Mouse (Mus musculus): ENCODE measurements at regions not wholly inside any gene's neighbourhood (a gene's known extent, or its start where the extent isn't known, plus 50 kb on each side); places are given as distances from the start of the nearest gene placed in this dataset.

GRCm38 (mm10) chr4:73051511-73051910, 199.1 kb upstream of the Aldoart1 start:
- H3K27me3 ChIP-seq (ENCODE audit: control insufficient read depth, insufficient read depth, low read length), result no peaks in the 10 kb centered on the region
- H3K27ac ChIP-seq (replicated peaks; ENCODE audit: low read depth, low read length), result no peak overlapping the region
- no peaks in the 10 kb centered on the region for H3K36me3 ChIP-seq (ENCODE audit: control insufficient read depth, insufficient read depth, low read length)
- H3K4me3 ChIP-seq (replicated peaks; ENCODE audit: low read depth, low read length), result no peak overlapping the region
- no peaks in the 10 kb centered on the region for H3K4me1 ChIP-seq (ENCODE audit: control insufficient read depth, insufficient read depth, low read length)
- H3K9me3 ChIP-seq (ENCODE audit: control insufficient read depth, low read length), result no peaks in the 10 kb centered on the region
- H3K4me2 ChIP-seq (ENCODE audit: low read length), result no peak overlapping the region
- DNase-seq (no peak), ATAC-seq (ENCODE audit: low FRiP score, low TSS enrichment) (no peak)
- no peak overlapping the region for H3K9ac ChIP-seq (replicated peaks; ENCODE audit: low read length)
- 96% methylated on average over 1 of the region's 1 CpGs for WGBS

- DNase-seq (peak; percentile 8), ATAC-seq (ENCODE audit: low FRiP score, low TSS enrichment) (no peak)
- Histone ChIP-seq H3K4me2 (ENCODE audit: low read length) (no peak overlapping the region), H3K27me3 (ENCODE audit: control insufficient read depth, insufficient read depth, low read length) (no peaks in the 10 kb centered on the region), H3K9me3 (ENCODE audit: control insufficient read depth, low read length) (no peaks in the 10 kb centered on the region), H3K4me1 (ENCODE audit: control insufficient read depth, insufficient read depth, low read length) (no peaks in the 10 kb centered on the region), H3K9ac (replicated peaks; ENCODE audit: low read length) (no peak overlapping the region), H3K27ac (replicated peaks; ENCODE audit: low read depth, low read length) (no peak overlapping the region), H3K4me3 (replicated peaks; ENCODE audit: low read depth, low read length) (no peak overlapping the region), H3K36me3 (ENCODE audit: control insufficient read depth, insufficient read depth, low read length) (no peaks in the 10 kb centered on the region)
- 55% methylated on average over 2 of the region's 2 CpGs for WGBS
These were observed 195.4 kb upstream of the Aldoart1 start for GRCm38 (mm10) chr4:73047804-73048203.

DNA sequence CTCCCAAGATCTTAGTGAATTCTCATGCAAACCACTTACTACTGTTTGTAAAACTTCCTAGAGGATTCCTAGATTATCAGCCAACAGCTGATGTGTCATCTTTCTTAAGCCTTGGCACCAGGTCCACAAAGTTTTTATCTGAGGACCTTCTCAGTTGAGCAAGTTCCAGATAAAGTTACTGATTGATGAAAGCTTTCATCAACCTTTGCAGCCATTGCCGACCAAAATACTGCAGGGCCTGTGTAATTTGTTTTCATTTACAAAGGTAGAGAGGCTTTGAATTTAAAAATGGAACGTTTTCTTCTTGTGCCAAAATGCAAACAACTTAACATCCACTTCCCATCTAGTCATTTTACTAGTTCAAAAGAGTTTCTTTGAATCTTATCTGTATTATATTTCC, 191.9 kb upstream of the Aldoart1 start:
- no peak overlapping the region for H3K4me3 ChIP-seq (replicated peaks; ENCODE audit: low read depth, low read length)
- ATAC-seq (ENCODE audit: low FRiP score, low TSS enrichment) (no peak), DNase-seq (no peak)
- no peak overlapping the region for H3K9ac ChIP-seq (replicated peaks; ENCODE audit: low read length)
- H3K4me1 ChIP-seq (ENCODE audit: control insufficient read depth, insufficient read depth, low read length), result no peaks in the 10 kb centered on the region
- no peaks in the 10 kb centered on the region for H3K36me3 ChIP-seq (ENCODE audit: control insufficient read depth, insufficient read depth, low read length)
- H3K4me2 ChIP-seq (ENCODE audit: low read length), result no peak overlapping the region
- no peaks in the 10 kb centered on the region for H3K27me3 ChIP-seq (ENCODE audit: control insufficient read depth, insufficient read depth, low read length)
- H3K9me3 ChIP-seq (ENCODE audit: control insufficient read depth, low read length), result no peaks in the 10 kb centered on the region
- H3K27ac ChIP-seq (replicated peaks; ENCODE audit: low read depth, low read length), result no peak overlapping the region
- WGBS, result 57% methylated on average over 2 of the region's 2 CpGs

- Histone ChIP-seq H3K9me3 (ENCODE audit: control insufficient read depth, low read length) (no peaks in the 10 kb centered on the region), H3K27ac (replicated peaks; ENCODE audit: low read depth, low read length) (no peak overlapping the region), H3K9ac (replicated peaks; ENCODE audit: low read length) (no peak overlapping the region), H3K4me3 (replicated peaks; ENCODE audit: low read depth, low read length) (no peak overlapping the region), H3K36me3 (ENCODE audit: control insufficient read depth, insufficient read depth, low read length) (no peaks in the 10 kb centered on the region), H3K4me2 (ENCODE audit: low read length) (no peak overlapping the region), H3K27me3 (ENCODE audit: control insufficient read depth, insufficient read depth, low read length) (no peaks in the 10 kb centered on the region), H3K4me1 (ENCODE audit: control insufficient read depth, insufficient read depth, low read length) (no peaks in the 10 kb centered on the region)
- DNase-seq (peak; percentile 90), ATAC-seq (ENCODE audit: low FRiP score, low TSS enrichment) (peak; percentile 34; the same call in 1 of the 2 replicates)
- WGBS, result 18% methylated on average over 2 of the region's 2 CpGs
These were observed 190.2 kb upstream of the Aldoart1 start for GRCm38 (mm10) chr4:73042672-73043071.

- Histone ChIP-seq H3K36me3 (ENCODE audit: control insufficient read depth, insufficient read depth, low read length) (no peaks in the 10 kb centered on the region), H3K27ac (replicated peaks; ENCODE audit: low read depth, low read length) (no peak overlapping the region), H3K9ac (replicated peaks; ENCODE audit: low read length) (no peak overlapping the region), H3K4me3 (replicated peaks; ENCODE audit: low read depth, low read length) (no peak overlapping the region), H3K4me2 (ENCODE audit: low read length) (no peak overlapping the region), H3K9me3 (ENCODE audit: control insufficient read depth, low read length) (no peaks in the 10 kb centered on the region), H3K27me3 (ENCODE audit: control insufficient read depth, insufficient read depth, low read length) (no peaks in the 10 kb centered on the region), H3K4me1 (ENCODE audit: control insufficient read depth, insufficient read depth, low read length) (no peaks in the 10 kb centered on the region)
- DNase-seq, result no peak
- WGBS, result 82% methylated on average over 2 of the region's 2 CpGs
- ATAC-seq (ENCODE audit: low FRiP score, low TSS enrichment), result no peak
These were observed 189.1 kb upstream of the Aldoart1 start for GRCm38 (mm10) chr4:73041486-73041885.

DNA sequence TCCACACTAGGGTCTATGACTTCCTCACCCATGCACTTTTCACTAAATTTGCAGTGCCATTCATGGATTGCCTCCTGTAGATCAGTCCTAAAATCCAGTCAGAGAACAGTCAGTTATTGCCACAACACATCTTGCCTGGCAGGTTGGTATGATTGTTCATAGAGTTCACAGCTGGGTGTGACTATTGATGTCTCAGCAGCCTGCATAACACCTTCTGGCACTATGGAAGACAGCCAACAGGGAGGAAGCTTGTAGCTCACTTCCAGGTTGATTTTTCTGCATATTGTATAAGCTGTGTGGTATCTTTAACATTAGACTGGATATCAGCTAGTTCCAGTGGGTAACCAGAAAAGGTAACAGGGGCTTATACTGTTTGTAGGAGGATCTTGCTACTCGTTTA, 145.3 kb upstream of the Aldoart1 start:
- H3K4me1 ChIP-seq (ENCODE audit: control insufficient read depth, insufficient read depth, low read length), result no peaks in the 10 kb centered on the region
- no peak overlapping the region for H3K4me3 ChIP-seq (replicated peaks; ENCODE audit: low read depth, low read length)
- ATAC-seq (ENCODE audit: low FRiP score, low TSS enrichment), result no peak
- WGBS, result 71% methylated on average over 1 of the region's 1 CpGs
- DNase-seq, result no peak
- H3K9me3 ChIP-seq (ENCODE audit: control insufficient read depth, low read length), result no peaks in the 10 kb centered on the region
- no peaks in the 10 kb centered on the region for H3K36me3 ChIP-seq (ENCODE audit: control insufficient read depth, insufficient read depth, low read length)
- H3K27ac ChIP-seq (replicated peaks; ENCODE audit: low read depth, low read length), result no peak overlapping the region
- no peak overlapping the region for H3K9ac ChIP-seq (replicated peaks; ENCODE audit: low read length)
- H3K27me3 ChIP-seq (ENCODE audit: control insufficient read depth, insufficient read depth, low read length), result no peaks in the 10 kb centered on the region
- H3K4me2 ChIP-seq (ENCODE audit: low read length), result no peak overlapping the region

- H3K9me3 ChIP-seq (ENCODE audit: control insufficient read depth, low read length), result no peaks in the 10 kb centered on the region
- no peak overlapping the region for H3K4me3 ChIP-seq (replicated peaks; ENCODE audit: low read depth, low read length)
- H3K27ac ChIP-seq (replicated peaks; ENCODE audit: low read depth, low read length), result no peak overlapping the region
- H3K36me3 ChIP-seq (ENCODE audit: control insufficient read depth, insufficient read depth, low read length), result no peaks in the 10 kb centered on the region
- H3K4me2 ChIP-seq (ENCODE audit: low read length), result no peak overlapping the region
- H3K9ac ChIP-seq (replicated peaks; ENCODE audit: low read length), result no peak overlapping the region
- DNase-seq (no peak), ATAC-seq (ENCODE audit: low FRiP score, low TSS enrichment) (no peak)
- H3K27me3 ChIP-seq (ENCODE audit: control insufficient read depth, insufficient read depth, low read length), result no peaks in the 10 kb centered on the region
- 95% methylated on average over 2 of the region's 2 CpGs for WGBS
- no peaks in the 10 kb centered on the region for H3K4me1 ChIP-seq (ENCODE audit: control insufficient read depth, insufficient read depth, low read length)
These were observed 143.7 kb upstream of the Aldoart1 start for GRCm38 (mm10) chr4:72996102-72996501.

DNA sequence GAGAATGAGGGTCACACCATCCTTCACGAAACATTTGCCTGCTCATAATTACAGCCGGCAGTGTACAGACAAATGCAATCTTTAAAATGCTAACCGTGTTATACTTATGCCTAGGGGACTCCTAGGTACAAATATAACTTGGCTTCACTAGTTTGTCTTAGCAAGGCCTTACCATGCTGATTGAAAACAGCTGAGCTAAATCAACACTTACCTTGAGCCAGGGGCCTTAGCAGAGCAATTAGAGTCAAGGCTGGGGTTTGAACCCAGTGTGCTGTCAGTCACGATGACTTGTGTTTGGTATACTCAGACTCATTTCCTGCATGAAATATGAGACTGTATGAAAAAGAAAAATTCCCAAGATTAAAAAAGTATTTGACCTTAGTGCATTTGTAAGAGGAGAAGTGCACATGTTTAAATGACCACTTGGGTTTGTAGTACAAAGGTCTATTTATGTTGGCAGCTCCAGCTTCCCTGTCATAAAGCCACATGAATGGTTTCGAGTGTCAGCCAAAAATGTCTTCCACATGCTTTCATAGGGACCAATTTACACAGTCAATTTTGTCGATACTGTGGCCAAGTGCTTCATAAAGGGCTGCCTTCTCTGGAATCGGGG, 94.0 kb upstream of the Aldoart1 start:
- H3K36me3 ChIP-seq (ENCODE audit: control insufficient read depth, insufficient read depth, low read length), result no peaks in the 10 kb centered on the region
- no peak overlapping the region for H3K4me2 ChIP-seq (ENCODE audit: low read length)
- no peak for DNase-seq
- H3K4me1 ChIP-seq (ENCODE audit: control insufficient read depth, insufficient read depth, low read length), result no peaks in the 10 kb centered on the region
- H3K4me3 ChIP-seq (replicated peaks; ENCODE audit: low read depth, low read length), result no peak overlapping the region
- ATAC-seq (ENCODE audit: low FRiP score, low TSS enrichment), result no peak
- H3K9me3 ChIP-seq (ENCODE audit: control insufficient read depth, low read length), result no peaks in the 10 kb centered on the region
- WGBS, result 87% methylated on average over 7 of the region's 7 CpGs
- H3K27me3 ChIP-seq (ENCODE audit: control insufficient read depth, insufficient read depth, low read length), result no peaks in the 10 kb centered on the region
- no peak overlapping the region for H3K9ac ChIP-seq (replicated peaks; ENCODE audit: low read length)
- H3K27ac ChIP-seq (replicated peaks; ENCODE audit: low read depth, low read length), result no peak overlapping the region

- peak; percentile 27 for DNase-seq
- Histone ChIP-seq H3K9me3 (ENCODE audit: control insufficient read depth, low read length) (no peaks in the 10 kb centered on the region), H3K4me2 (ENCODE audit: low read length) (no peak overlapping the region), H3K4me3 (replicated peaks; ENCODE audit: low read depth, low read length) (no peak overlapping the region), H3K4me1 (ENCODE audit: control insufficient read depth, insufficient read depth, low read length) (no peaks in the 10 kb centered on the region), H3K27me3 (ENCODE audit: control insufficient read depth, insufficient read depth, low read length) (no peaks in the 10 kb centered on the region), H3K27ac (replicated peaks; ENCODE audit: low read depth, low read length) (no peak overlapping the region), H3K36me3 (ENCODE audit: control insufficient read depth, insufficient read depth, low read length) (no peaks in the 10 kb centered on the region), H3K9ac (replicated peaks; ENCODE audit: low read length) (no peak overlapping the region)
- 41% methylated on average over 3 of the region's 3 CpGs for WGBS
- ATAC-seq (ENCODE audit: low FRiP score, low TSS enrichment), result no peak
These were observed 71.0 kb upstream of the Aldoart1 start for GRCm38 (mm10) chr4:72923396-72923795.

Measured in midbrain, embryonic 14.5 days (tissue).